In genomic region chr15:80254847-80255645, GRCm38 (mm10) we compare ENCODE assay signal across 8 mouse cellular contexts. TPM values are rescaled to one million over a fixed set of nuclear protein-coding genes. Genes with fewer than 3 reads are reported as not detected.
DNase-seq lines count a peak whose midpoint lies in the region; ATAC-seq lines count a peak whose summit lies in the region.

Atf4 (plus strand) TSS chr15:80255184.

- peaks cover 25% of the 10 kb centered on the region for H3K4me1 ChIP-seq in lung, embryonic 16.5 days (replicated peaks; ENCODE audit: control insufficient read depth, insufficient read depth, low read length)

- H3K4me3 ChIP-seq in lung, embryonic 16.5 days (ENCODE audit: low read length): peak within 1 kb of the TSS; percentile 99

- no peaks in the 10 kb centered on the region for H3K9me3 ChIP-seq in lung, embryonic 16.5 days (ENCODE audit: control insufficient read depth, low read length)

- H3K4me2 ChIP-seq in lung, embryonic 16.5 days (ENCODE audit: low read depth, low read length): peak within 1 kb of the TSS; percentile 95

- H3K27ac ChIP-seq in lung, embryonic 16.5 days (ENCODE audit: low read length): peak within 1 kb of the TSS; percentile 98

- H3K36me3 ChIP-seq in lung, embryonic 16.5 days (ENCODE audit: control insufficient read depth, insufficient read depth, low read length): peaks cover 33% of the 10 kb centered on the region

- under 1% methylated on average over 62 of the region's 62 CpGs for WGBS in lung, embryonic 16.5 days

- peak; percentile 88 to 94 for ATAC-seq in hematopoietic stem cell, adult 5-6 weeks (replicated peaks in 1 of 2; ENCODE audit: insufficient read depth in 1 of 2, low FRiP score in 2 of 2, low TSS enrichment in 1 of 2, low read depth in 1 of 2, poor library complexity in 2 of 2, severe bottlenecking in 2 of 2)
- ATAC-seq in lung, embryonic 16.5 days (ENCODE audit: low read depth): peak; percentile 95

- no peaks in the 10 kb centered on the region for H3K27me3 ChIP-seq in lung, embryonic 16.5 days (ENCODE audit: control insufficient read depth, insufficient read depth, low read depth, low read length)

- peak; percentile 99 for DNase-seq in MEL-GATA-1-ER (ENCODE audit: extremely low read depth, low read depth)
- peak; percentile 99 for DNase-seq in cerebellum, adult 8-10 months
- peak; percentile 99 for DNase-seq in forelimb bud, embryonic 11.5 days (ENCODE audit: low read depth, low spot score)
- DNase-seq in layer of hippocampus, adult 9-10 months (ENCODE audit: low spot score): peak; percentile 97
- peak; percentile 98 for DNase-seq in ovary, postnatal 10 days (ENCODE audit: low spot score)
- peak; percentile 95 to 97 for DNase-seq in thymus, postnatal 10 days (ENCODE audit: low spot score in 2 of 2)

- H3K9ac ChIP-seq in lung, embryonic 16.5 days (ENCODE audit: low read length): peak within 1 kb of the TSS; percentile 100

RNA-seq across cellular contexts. Expression of gene Atf4, which starts in this region (rescaled TPM):
- total RNA-seq in hematopoietic stem cell, adult 5-6 weeks (2017): 332 and 415 TPM in 2 replicates
- polyA plus RNA-seq in lung, embryonic 16.5 days (2015; fragmentation: Nextera tagmentation; extraction: Ambion mirVana): 117 and 121 TPM in 2 replicates

Comparison
In these comparisons a context has a peak if more than half of its experiments do, and no peak if none do; other contexts are left out.
1. Peak in every context shown above with its lines: DNase-seq, ATAC-seq, H3K4me3 ChIP-seq and H3K27ac ChIP-seq.